Mouse (Mus musculus) heart, postnatal 0 days (tissue): Measurements from ENCODE around the gene Lrrc72. TPM values are rescaled to one million over a fixed set of nuclear protein-coding genes. Genes with fewer than 3 reads are reported as not detected.

Experiments used
- ATAC-seq: fragments of 200-750 bp; cut with Nextera tagmentation; 2 replicates; pipeline ENCODE4 v1.8.0; 2017; ENCODE audit warnings: low read depth, moderate number of reproducible peaks, moderate library complexity; ENCODE audit not compliant: insufficient read depth
- DNase-seq: peaks from one replicate; pipeline ENCODE4 v3.0.0-alpha.2; 2016; ENCODE audit warnings: low spot score
- H3K27ac ChIP-seq: fragments of 300-500 bp; sonication (generic); 2 replicates; pipeline ENCODE4 v1.5.1; 2014; ENCODE audit warnings: low read depth, mild to moderate bottlenecking
- H3K27me3 ChIP-seq: fragments of 300-500 bp; sonication (generic); 2 replicates; pipeline ENCODE4 v1.6.1; 2014; ENCODE audit warnings: low read length, mixed read lengths; ENCODE audit not compliant: control insufficient read depth, insufficient read depth
- H3K36me3 ChIP-seq: fragments of 300-500 bp; sonication (generic); replicated peaks from 2 replicates; pipeline ENCODE4 v1.6.1; 2014; ENCODE audit warnings: low read length, mixed read lengths; ENCODE audit not compliant: control insufficient read depth, insufficient read depth
- H3K4me1 ChIP-seq: fragments of 300-500 bp; sonication (generic); 2 replicates; pipeline ENCODE4 v1.6.1; 2014; ENCODE audit warnings: antibody characterized with exemption; ENCODE audit not compliant: control insufficient read depth, insufficient read depth
- H3K4me2 ChIP-seq: fragments of 300-500 bp; sonication (generic); 2 replicates; pipeline ENCODE4 v1.6.1; 2014; ENCODE audit warnings: low read depth, mild to moderate bottlenecking, low read length, moderate library complexity
- H3K4me3 ChIP-seq: fragments of 300-500 bp; sonication (generic); 2 replicates; pipeline ENCODE4 v1.5.1; 2014; ENCODE audit warnings: low read depth, low read length
- H3K9ac ChIP-seq: fragments of 300-500 bp; sonication (generic); replicated peaks from 2 replicates; pipeline ENCODE4 v1.6.1; 2014; ENCODE audit warnings: low read depth, low read length, mixed read lengths
- H3K9me3 ChIP-seq: fragments of 300-500 bp; sonication (generic); replicated peaks from 2 replicates; pipeline ENCODE4 v1.6.1; 2016; ENCODE audit warnings: low read length; ENCODE audit not compliant: control insufficient read depth
- CTCF ChIP-seq: IDR thresholded peaks from 2 replicates; pipeline ENCODE4 v1.5.1; 2016; ENCODE audit warnings: antibody characterized with exemption, control low read depth, low read depth
- EP300 ChIP-seq: IDR thresholded peaks from 2 replicates; pipeline ENCODE4 v1.6.1; 2016; ENCODE audit warnings: antibody characterized with exemption, low read depth
- WGBS: fragments of 180-500 bp; shearing (Covaris S2); extraction: QIAGEN DNeasy Blood & Tissue Kit; methylation state at CpG from one replicate; pipeline ENCODE4 v1.1.7; 2014; 5-methylcytosine and 5-hydroxymethylcytosine counted together
- polyA plus RNA-seq: library from polyadenylated mRNA; unstranded; fragments of >200 nt; fragmentation: Nextera tagmentation; extraction: Ambion mirVana; gene quantifications from 2 replicates; pipeline ENCODE4 v1.2.1, GENCODE M21; 2015
- total RNA-seq: library from RNA; depleted of rRNA; stranded (reverse); fragments of >200 nt; gene quantifications from 2 replicates; pipeline ENCODE4 v1.2.3, GENCODE M21; 2014; ENCODE audit warnings: low replicate concordance; rRNA removed

Lrrc72 gene
- not detected in 2 replicates for total RNA-seq
- polyA plus RNA-seq = not detected in 2 replicates

- ATAC-seq = no peak
- 82% methylated on average over 9 of the region's 9 CpGs for WGBS
Observed at GRCm38 (mm10) chr12:36253298-36253697, at the start of gene Lrrc72. Gene Lrrc72 (minus strand): TSS chr12:36253398.

GRCm38 (mm10) chr12:36302326-36302725 lies 49.1 kb upstream of the Lrrc72 start:
- Histone ChIP-seq H3K9ac (no peak overlapping the region), H3K27ac (no peak overlapping the region), H3K4me2 (no peak overlapping the region), H3K36me3 (no peaks in the 10 kb centered on the region), H3K4me1 (no peaks in the 10 kb centered on the region), H3K27me3 (no peaks in the 10 kb centered on the region), H3K9me3 (no peaks in the 10 kb centered on the region), H3K4me3 (no peak overlapping the region)
- DNase-seq (no peak), ATAC-seq (no peak)
- WGBS = 81% methylated on average over 12 of the region's 12 CpGs
- TF ChIP-seq CTCF (no peak), EP300 (no peak)

More at GRCm38 (mm10) chr12:36253298-36253697, at the start of gene Lrrc72:
- Histone ChIP-seq H3K9ac (no peak within 1 kb of the TSS), H3K27me3 (no peaks in the 10 kb centered on the region), H3K27ac (no peak within 1 kb of the TSS), H3K9me3 (no peaks in the 10 kb centered on the region), H3K36me3 (no peaks in the 10 kb centered on the region), H3K4me3 (no peak within 1 kb of the TSS), H3K4me1 (no peaks in the 10 kb centered on the region), H3K4me2 (no peak within 1 kb of the TSS)
- DNase-seq = no peak
- no peak for TF ChIP-seq EP300
- TF ChIP-seq CTCF = no peak

GRCm38 (mm10) chr12:36291346-36291745 lies 38.1 kb upstream of the Lrrc72 start:
- ATAC-seq = no peak
- H3K4me1 ChIP-seq = no peaks in the 10 kb centered on the region
- DNase-seq = no peak

GRCm38 (mm10) chr12:36290465-36290864 lies 37.3 kb upstream of the Lrrc72 start:
- TF ChIP-seq CTCF (no peak), EP300 (no peak)
- no peak for ATAC-seq
- 84% methylated on average over 4 of the region's 4 CpGs for WGBS

More at GRCm38 (mm10) chr12:36291346-36291745, 38.1 kb upstream of the Lrrc72 start:
- no peak for TF ChIP-seq CTCF
- no peak for TF ChIP-seq EP300
- Histone ChIP-seq H3K9me3 (no peaks in the 10 kb centered on the region), H3K36me3 (no peaks in the 10 kb centered on the region), H3K4me2 (no peak overlapping the region), H3K9ac (no peak overlapping the region), H3K27me3 (no peaks in the 10 kb centered on the region), H3K27ac (no peak overlapping the region), H3K4me3 (no peak overlapping the region)
- WGBS = 77% methylated on average over 6 of the region's 6 CpGs

GRCm38 (mm10) chr12:36289634-36290033 lies 36.4 kb upstream of the Lrrc72 start:
- ATAC-seq (no peak), DNase-seq (no peak)
- Histone ChIP-seq H3K4me1 (no peaks in the 10 kb centered on the region), H3K9me3 (no peaks in the 10 kb centered on the region), H3K9ac (no peak overlapping the region), H3K4me3 (no peak overlapping the region), H3K4me2 (no peak overlapping the region), H3K27me3 (no peaks in the 10 kb centered on the region), H3K36me3 (no peaks in the 10 kb centered on the region), H3K27ac (no peak overlapping the region)
- WGBS = 83% methylated on average over 8 of the region's 8 CpGs
- no peak for TF ChIP-seq EP300
- no peak for TF ChIP-seq CTCF

More at GRCm38 (mm10) chr12:36290465-36290864, 37.3 kb upstream of the Lrrc72 start:
- H3K9me3 ChIP-seq = no peaks in the 10 kb centered on the region
- H3K36me3 ChIP-seq = no peaks in the 10 kb centered on the region
- no peak overlapping the region for H3K4me3 ChIP-seq
- no peaks in the 10 kb centered on the region for H3K27me3 ChIP-seq
- H3K4me2 ChIP-seq = no peak overlapping the region
- DNase-seq = no peak
- H3K27ac ChIP-seq = no peak overlapping the region
- no peak overlapping the region for H3K9ac ChIP-seq
- H3K4me1 ChIP-seq = no peaks in the 10 kb centered on the region

GRCm38 (mm10) chr12:36274823-36275222 lies 21.6 kb upstream of the Lrrc72 start:
- Histone ChIP-seq H3K4me2 (no peak overlapping the region), H3K4me1 (no peaks in the 10 kb centered on the region), H3K36me3 (no peaks in the 10 kb centered on the region), H3K9ac (no peak overlapping the region), H3K4me3 (no peak overlapping the region), H3K27ac (no peak overlapping the region), H3K27me3 (no peaks in the 10 kb centered on the region), H3K9me3 (no peaks in the 10 kb centered on the region)
- DNase-seq = no peak
- TF ChIP-seq CTCF (no peak), EP300 (no peak)
- WGBS = 54% methylated on average over 3 of the region's 3 CpGs
- ATAC-seq = no peak
